Mouse (Mus musculus): Measurements from ENCODE around the gene Zfp839. TPM values are rescaled to one million over a fixed set of nuclear protein-coding genes. Genes with fewer than 3 reads are reported as not detected.

Gene Zfp839
- polyA plus RNA-seq, 2 experiments: 0.62 to 1.9 TPM

- no peaks in the 10 kb centered on the region for H3K36me3 ChIP-seq (replicated peaks; ENCODE audit: control insufficient read depth, insufficient read depth, low read depth)
- ATAC-seq (ENCODE audit: insufficient read depth) (no peak), DNase-seq (ENCODE audit: low read depth in 3 of 3, low spot score in 3 of 3) (no peak)
- no peaks in the 10 kb centered on the region for H3K9me3 ChIP-seq (ENCODE audit: control insufficient read depth, low read length)
- H3K4me1 ChIP-seq (replicated peaks; ENCODE audit: control insufficient read depth in 2 of 2, insufficient read depth in 2 of 2, low read length in 1 of 2): peaks cover 0 to 3% of the 10 kb centered on the region in 2 experiments; a peak in 2 of 4 replicates
- TF ChIP-seq EP300 (IDR thresholded peaks at IDR 0.05; ENCODE audit: low read depth): no peak
- TF ChIP-seq CTCF (IDR thresholded peaks at IDR 0.05; ENCODE audit: low read depth): peak; percentile 41; the same call in 1 of the 2 replicates
- no peak overlapping the region for H3K27ac ChIP-seq
- no peak overlapping the region for H3K4me3 ChIP-seq (ENCODE audit: insufficient read depth in 1 of 2, low read depth in 2 of 2, low read length in 2 of 2)
- no peak overlapping the region for H3K9ac ChIP-seq (replicated peaks)
- no peaks in the 10 kb centered on the region for H3K27me3 ChIP-seq (ENCODE audit: control insufficient read depth, insufficient read depth, low read length)
- no peak overlapping the region for H3K4me2 ChIP-seq (ENCODE audit: low read depth)
- 73% methylated on average over 2 of the region's 2 CpGs for WGBS (ENCODE audit: insufficient replicate concordance)
These were observed 53.5 kb downstream of the Zfp839 start for GRCm38 (mm10) chr12:110903536-110903935.

GRCm38 (mm10) chr12:110907845-110908244 is 57.8 kb downstream of the Zfp839 start:
- TF ChIP-seq EP300 (IDR thresholded peaks at IDR 0.05; ENCODE audit: low read depth) (no peak), CTCF (IDR thresholded peaks at IDR 0.05; ENCODE audit: low read depth) (no peak)
- 16% methylated on average over 3 of the region's 3 CpGs for WGBS (ENCODE audit: insufficient replicate concordance)

GRCm38 (mm10) chr12:110909962-110910361 is 59.9 kb downstream of the Zfp839 start:
- ATAC-seq (ENCODE audit: insufficient read depth) (no peak), DNase-seq (ENCODE audit: low read depth in 3 of 3, low spot score in 3 of 3) (no peak)
- H3K4me2 ChIP-seq (ENCODE audit: low read depth): no peak overlapping the region
- H3K9ac ChIP-seq (replicated peaks): no peak overlapping the region
- TF ChIP-seq EP300 (IDR thresholded peaks at IDR 0.05; ENCODE audit: low read depth) (no peak), CTCF (IDR thresholded peaks at IDR 0.05; ENCODE audit: low read depth) (no peak)
- H3K27ac ChIP-seq: no peak overlapping the region
- H3K4me3 ChIP-seq (ENCODE audit: insufficient read depth in 1 of 2, low read depth in 2 of 2, low read length in 2 of 2): no peak overlapping the region
- H3K4me1 ChIP-seq (replicated peaks; ENCODE audit: control insufficient read depth in 2 of 2, insufficient read depth in 2 of 2, low read length in 1 of 2): peaks cover 0 to 3% of the 10 kb centered on the region in 2 experiments; a peak in 2 of 4 replicates
- no peaks in the 10 kb centered on the region for H3K27me3 ChIP-seq (ENCODE audit: control insufficient read depth, insufficient read depth, low read length)
- H3K9me3 ChIP-seq (ENCODE audit: control insufficient read depth, low read length): no peaks in the 10 kb centered on the region
- no peaks in the 10 kb centered on the region for H3K36me3 ChIP-seq (replicated peaks; ENCODE audit: control insufficient read depth, insufficient read depth, low read depth)
- 89% methylated on average over 2 of the region's 2 CpGs for WGBS (ENCODE audit: insufficient replicate concordance)

More at GRCm38 (mm10) chr12:110907845-110908244, 57.8 kb downstream of the Zfp839 start:
- Histone ChIP-seq H3K27ac (no peak overlapping the region), H3K27me3 (ENCODE audit: control insufficient read depth, insufficient read depth, low read length) (no peaks in the 10 kb centered on the region), H3K9me3 (ENCODE audit: control insufficient read depth, low read length) (no peaks in the 10 kb centered on the region), H3K4me3 (ENCODE audit: insufficient read depth in 1 of 2, low read depth in 2 of 2, low read length in 2 of 2) (no peak overlapping the region), H3K4me2 (ENCODE audit: low read depth) (no peak overlapping the region), H3K36me3 (replicated peaks; ENCODE audit: control insufficient read depth, insufficient read depth, low read depth) (no peaks in the 10 kb centered on the region), H3K9ac (replicated peaks) (no peak overlapping the region), H3K4me1 (replicated peaks; ENCODE audit: control insufficient read depth in 2 of 2, insufficient read depth in 2 of 2, low read length in 1 of 2) (peaks cover 0 to 3% of the 10 kb centered on the region in 2 experiments; a peak in 2 of 4 replicates)
- DNase-seq (ENCODE audit: low read depth in 3 of 3, low spot score in 3 of 3) (no peak), ATAC-seq (ENCODE audit: insufficient read depth) (no peak)

- Histone ChIP-seq H3K4me3 (ENCODE audit: insufficient read depth in 1 of 2, low read depth in 2 of 2, low read length in 2 of 2) (no peak overlapping the region), H3K9me3 (ENCODE audit: control insufficient read depth, low read length) (no peaks in the 10 kb centered on the region), H3K27me3 (ENCODE audit: control insufficient read depth, insufficient read depth, low read length) (no peaks in the 10 kb centered on the region), H3K4me2 (ENCODE audit: low read depth) (no peak overlapping the region), H3K27ac (no peak overlapping the region), H3K9ac (replicated peaks) (no peak overlapping the region), H3K4me1 (replicated peaks; ENCODE audit: control insufficient read depth in 2 of 2, insufficient read depth in 2 of 2, low read length in 1 of 2) (no peaks in the 10 kb centered on the region), H3K36me3 (replicated peaks; ENCODE audit: control insufficient read depth, insufficient read depth, low read depth) (peaks cover 3% of the 10 kb centered on the region)
- no peak for DNase-seq (ENCODE audit: low read depth in 3 of 3, low spot score in 3 of 3)
- WGBS (ENCODE audit: insufficient replicate concordance): 68% methylated on average over 9 of the region's 9 CpGs
- ATAC-seq (ENCODE audit: insufficient read depth): no peak
- no peak for TF ChIP-seq CTCF (IDR thresholded peaks at IDR 0.05; ENCODE audit: low read depth)
- no peak for TF ChIP-seq EP300 (IDR thresholded peaks at IDR 0.05; ENCODE audit: low read depth)
These were observed 65.7 kb downstream of the Zfp839 start for GRCm38 (mm10) chr12:110915761-110916160.

Other genes with a start within 250 kb of the Zfp839 start
- gene Dync1h1, start 248.8 kb upstream of the Zfp839 start, polyA plus RNA-seq (2012; rRNA removed): 6.9 and 27.3 TPM in 2 replicates
- 12.4 and 15.9 TPM in 2 replicates for gene Dync1h1, start 248.8 kb upstream of the Zfp839 start, polyA plus RNA-seq (2014; fragmentation: Nextera tagmentation; extraction: Ambion mirVana)
- not detected in 2 replicates for gene 1700001K19Rik, start 167.6 kb upstream of the Zfp839 start, polyA plus RNA-seq (2012; rRNA removed)
- not detected in 2 replicates for gene 1700001K19Rik, start 167.6 kb upstream of the Zfp839 start, polyA plus RNA-seq (2014; fragmentation: Nextera tagmentation; extraction: Ambion mirVana)
- gene Hsp90aa1, start 147.5 kb upstream of the Zfp839 start, polyA plus RNA-seq (2012; rRNA removed): 103 and 161 TPM in 2 replicates
- gene Hsp90aa1, start 147.5 kb upstream of the Zfp839 start, polyA plus RNA-seq (2014; fragmentation: Nextera tagmentation; extraction: Ambion mirVana): 653 and 697 TPM in 2 replicates
- gene Wdr20, start 112.3 kb upstream of the Zfp839 start, polyA plus RNA-seq (2012; rRNA removed): 9.1 and 10.1 TPM in 2 replicates
- 7.5 and 8.8 TPM in 2 replicates for gene Wdr20, start 112.3 kb upstream of the Zfp839 start, polyA plus RNA-seq (2014; fragmentation: Nextera tagmentation; extraction: Ambion mirVana)
- 0.18 and 0.24 TPM in 2 replicates for gene Mok, start 9.3 kb upstream of the Zfp839 start, polyA plus RNA-seq (2012; rRNA removed)
- gene Mok, start 9.3 kb upstream of the Zfp839 start, polyA plus RNA-seq (2014; fragmentation: Nextera tagmentation; extraction: Ambion mirVana): 0.23 and 0.43 TPM in 2 replicates
- 31.0 and 42.9 TPM in 2 replicates for gene Cinp, start 38.9 kb downstream of the Zfp839 start, polyA plus RNA-seq (2012; rRNA removed)
- 65.1 and 68.2 TPM in 2 replicates for gene Cinp, start 38.9 kb downstream of the Zfp839 start, polyA plus RNA-seq (2014; fragmentation: Nextera tagmentation; extraction: Ambion mirVana)
- gene Tecpr2, start 39.0 kb downstream of the Zfp839 start, polyA plus RNA-seq (2012; rRNA removed): 2.0 and 2.3 TPM in 2 replicates
- gene Tecpr2, start 39.0 kb downstream of the Zfp839 start, polyA plus RNA-seq (2014; fragmentation: Nextera tagmentation; extraction: Ambion mirVana): 1.1 and 1.5 TPM in 2 replicates
- 47.4 and 57.4 TPM in 2 replicates for gene Ankrd9, start 128.8 kb downstream of the Zfp839 start, polyA plus RNA-seq (2012; rRNA removed)
- gene Ankrd9, start 128.8 kb downstream of the Zfp839 start, polyA plus RNA-seq (2014; fragmentation: Nextera tagmentation; extraction: Ambion mirVana): 41.8 and 49.8 TPM in 2 replicates
- 7.2 and 9.1 TPM in 2 replicates for gene Rcor1, start 189.1 kb downstream of the Zfp839 start, polyA plus RNA-seq (2012; rRNA removed)
- 5.8 and 6.2 TPM in 2 replicates for gene Rcor1, start 189.1 kb downstream of the Zfp839 start, polyA plus RNA-seq (2014; fragmentation: Nextera tagmentation; extraction: Ambion mirVana)

Data from liver, embryonic 14.5 days (tissue).